Mouse (Mus musculus) liver, embryonic 15.5 days (tissue): ENCODE measurements around the gene Ctps. TPM values are rescaled to one million over a fixed set of nuclear protein-coding genes. Genes with fewer than 3 reads are reported as not detected.

Source experiments
- ATAC-seq: fragments of 200-750 bp; cut with Nextera tagmentation; 2 replicates; pipeline ENCODE4 v1.8.0; 2017; ENCODE audit warnings: moderate number of reproducible peaks, mild to moderate bottlenecking, moderate library complexity; ENCODE audit not compliant: insufficient read depth
- H3K27ac ChIP-seq: fragments of 300-500 bp; sonication (generic); replicated peaks from 2 replicates; pipeline ENCODE4 v1.5.1; 2015; ENCODE audit warnings: mild to moderate bottlenecking, inconsistent platforms
- H3K27me3 ChIP-seq: fragments of 300-500 bp; sonication (generic); 2 replicates; pipeline ENCODE4 v1.6.1; 2015; ENCODE audit warnings: mild to moderate bottlenecking, inconsistent platforms
- H3K36me3 ChIP-seq: fragments of 300-500 bp; sonication (generic); replicated peaks from 2 replicates; pipeline ENCODE4 v1.6.1; 2015; ENCODE audit warnings: moderate library complexity, mild to moderate bottlenecking, inconsistent platforms
- H3K4me1 ChIP-seq: fragments of 300-500 bp; sonication (generic); replicated peaks from 2 replicates; pipeline ENCODE4 v1.6.1; 2015; ENCODE audit warnings: inconsistent platforms
- H3K4me2 ChIP-seq: fragments of 300-500 bp; sonication (generic); 2 replicates; pipeline ENCODE4 v1.6.1; 2015; ENCODE audit warnings: moderate library complexity, mild to moderate bottlenecking, inconsistent platforms
- H3K4me3 ChIP-seq: fragments of 300-500 bp; sonication (generic); replicated peaks from 2 replicates; pipeline ENCODE4 v1.5.1; 2015; ENCODE audit warnings: mild to moderate bottlenecking, inconsistent platforms
- H3K9ac ChIP-seq: fragments of 300-500 bp; sonication (generic); 2 replicates; pipeline ENCODE4 v1.6.1; 2015; ENCODE audit warnings: moderate library complexity, mild to moderate bottlenecking, inconsistent platforms
- H3K9me3 ChIP-seq: fragments of 300-500 bp; sonication (generic); replicated peaks from 2 replicates; pipeline ENCODE4 v1.6.1; 2016; ENCODE audit warnings: inconsistent platforms
- WGBS: fragments of 180-500 bp; shearing (Covaris S2); methylation state at CpG from one replicate; pipeline ENCODE4 v1.1.7; 2015; ENCODE audit warnings: mixed read lengths; ENCODE audit not compliant: insufficient replicate concordance; 5-methylcytosine and 5-hydroxymethylcytosine counted together
- polyA plus RNA-seq: library from polyadenylated mRNA; unstranded; fragments of >200 nt; fragmentation: Nextera tagmentation; extraction: Ambion mirVana; gene quantifications from 2 replicates; pipeline ENCODE4 v1.2.1, GENCODE M21; 2015

Ctps gene
- polyA plus RNA-seq, 1 experiment from 2014 or later: 29.1 TPM

DNA sequence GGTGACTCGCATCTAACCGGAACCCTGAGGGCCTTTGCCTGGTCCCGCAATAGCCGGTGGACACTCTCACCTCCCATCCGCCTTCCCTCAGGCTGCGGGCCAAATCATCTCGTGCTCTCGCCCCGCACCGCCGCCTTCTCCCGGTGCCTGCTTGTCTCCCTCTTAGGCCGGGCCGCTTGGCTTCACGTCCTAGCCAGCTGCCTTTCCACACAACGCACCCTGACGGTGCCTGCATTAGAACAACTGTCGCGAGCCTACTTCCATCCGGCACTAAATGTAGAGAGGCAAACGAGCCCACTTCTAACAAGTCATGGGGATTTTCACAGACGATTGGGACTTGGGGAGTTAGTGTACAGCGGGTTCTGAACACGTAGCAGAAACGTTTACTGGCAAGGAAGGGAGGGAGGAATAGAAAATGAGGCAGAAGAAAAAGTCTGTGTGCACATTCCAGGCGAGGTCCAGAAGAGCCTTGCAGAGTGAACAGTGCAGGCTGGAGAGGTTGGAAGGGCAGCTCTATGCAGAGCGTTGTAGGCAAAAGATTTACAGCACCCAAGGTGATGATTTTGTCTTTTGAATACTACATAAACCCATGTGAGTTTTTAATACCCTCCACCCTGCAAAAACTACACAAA, 478 bp upstream of the Ctps start:
- peak overlapping the region; percentile 82 for H3K27ac ChIP-seq
- peak; percentile 58 for ATAC-seq
- no peaks in the 10 kb centered on the region for H3K27me3 ChIP-seq
- 2% methylated on average over 27 of the region's 27 CpGs for WGBS
- no peaks in the 10 kb centered on the region for H3K9me3 ChIP-seq
- H3K9ac ChIP-seq: peak overlapping the region; percentile 86
- H3K4me2 ChIP-seq: peak overlapping the region; percentile 100
- peaks cover 3% of the 10 kb centered on the region; the same call in 1 of the 2 replicates for H3K36me3 ChIP-seq
- H3K4me3 ChIP-seq: peak overlapping the region; percentile 88
- peaks cover 38% of the 10 kb centered on the region for H3K4me1 ChIP-seq

DNA sequence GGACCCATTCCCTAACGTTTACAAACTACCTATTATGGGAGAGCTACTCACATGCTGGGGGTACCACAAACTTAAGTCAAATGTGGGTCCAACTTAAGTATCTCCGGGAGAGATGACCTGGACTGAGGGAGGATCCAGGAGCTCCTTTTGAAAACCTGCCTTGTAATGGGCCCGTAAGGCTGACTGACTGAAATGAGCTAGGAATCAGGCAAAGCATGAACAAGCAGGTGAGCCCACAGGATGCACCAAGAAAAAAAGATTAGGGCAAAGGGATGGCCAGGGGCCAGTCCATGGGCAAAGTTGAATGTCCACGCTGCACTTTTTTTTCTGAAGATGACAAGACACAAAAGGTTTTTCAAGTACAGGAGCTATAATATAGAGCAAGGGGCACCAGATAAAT, 1.1 kb downstream of the Ctps start:
- Histone ChIP-seq H3K4me1 (peaks cover 42% of the 10 kb centered on the region), H3K36me3 (peaks cover 15% of the 10 kb centered on the region), H3K4me2 (peak overlapping the region; percentile 100), H3K27ac (peak overlapping the region; percentile 82; the same call in 1 of the 2 replicates), H3K9ac (peak overlapping the region; percentile 86), H3K4me3 (peak overlapping the region; percentile 88), H3K27me3 (no peaks in the 10 kb centered on the region), H3K9me3 (no peaks in the 10 kb centered on the region)
- ATAC-seq: no peak
- WGBS: 4% methylated on average over 4 of the region's 4 CpGs

DNA sequence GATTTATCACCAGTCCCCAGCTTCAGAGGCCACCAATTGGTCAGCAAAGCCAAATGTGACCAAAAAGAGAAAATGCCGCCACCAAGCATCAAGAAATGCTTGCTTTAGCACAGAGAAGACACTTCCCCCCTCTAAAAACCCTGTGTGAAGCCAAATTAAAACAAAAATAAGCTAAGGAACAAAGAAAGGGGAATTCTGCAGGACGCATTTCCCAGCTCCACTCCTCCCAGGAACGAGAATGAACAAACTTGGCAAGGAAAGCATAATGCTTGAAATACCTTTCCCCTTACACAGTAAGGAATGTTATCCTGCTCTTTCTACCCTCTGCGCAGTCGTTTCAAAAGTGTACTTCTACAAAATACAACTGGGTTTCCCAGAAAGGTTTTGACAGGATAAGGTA, 2.1 kb downstream of the Ctps start:
- H3K36me3 ChIP-seq: peaks cover 26% of the 10 kb centered on the region
- H3K9me3 ChIP-seq: no peaks in the 10 kb centered on the region
- H3K4me2 ChIP-seq: peak overlapping the region; percentile 100
- H3K4me1 ChIP-seq: peaks cover 42% of the 10 kb centered on the region
- 0 out of 2 replicates have a peak overlapping the region, but pooled peaks have one; percentile 31 for H3K27ac ChIP-seq
- H3K27me3 ChIP-seq: no peaks in the 10 kb centered on the region
- no peak for ATAC-seq
- WGBS: 63% methylated on average over 5 of the region's 5 CpGs
- H3K9ac ChIP-seq: no peak overlapping the region
- peak overlapping the region; percentile 88 for H3K4me3 ChIP-seq

DNA sequence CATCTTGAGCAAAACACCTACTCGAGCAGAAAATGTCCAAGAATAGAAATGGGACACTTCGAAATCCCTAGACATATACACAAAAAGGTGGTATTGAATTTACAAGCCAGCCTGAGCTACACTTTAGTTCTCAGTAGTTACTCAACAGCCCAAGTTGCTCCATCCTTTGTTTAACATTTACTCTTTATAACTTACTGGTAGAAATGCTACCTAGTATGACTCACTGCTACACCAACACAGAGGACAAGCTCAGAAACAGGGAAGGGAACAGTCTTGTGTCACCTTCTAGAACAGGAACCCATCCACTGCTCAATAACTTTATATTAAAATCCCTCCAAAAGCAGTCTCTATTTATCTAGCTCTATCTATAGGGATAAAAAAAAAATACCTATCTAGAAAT, 4.3 kb downstream of the Ctps start:
- H3K4me2 ChIP-seq: no peak overlapping the region
- ATAC-seq: no peak
- WGBS: 70% methylated on average over 2 of the region's 2 CpGs
- H3K9me3 ChIP-seq: no peaks in the 10 kb centered on the region
- no peak overlapping the region for H3K9ac ChIP-seq
- H3K27ac ChIP-seq: no peak overlapping the region
- H3K4me1 ChIP-seq: peaks cover 34% of the 10 kb centered on the region
- H3K27me3 ChIP-seq: no peaks in the 10 kb centered on the region
- peaks cover 47% of the 10 kb centered on the region for H3K36me3 ChIP-seq
- no peak overlapping the region for H3K4me3 ChIP-seq

DNA sequence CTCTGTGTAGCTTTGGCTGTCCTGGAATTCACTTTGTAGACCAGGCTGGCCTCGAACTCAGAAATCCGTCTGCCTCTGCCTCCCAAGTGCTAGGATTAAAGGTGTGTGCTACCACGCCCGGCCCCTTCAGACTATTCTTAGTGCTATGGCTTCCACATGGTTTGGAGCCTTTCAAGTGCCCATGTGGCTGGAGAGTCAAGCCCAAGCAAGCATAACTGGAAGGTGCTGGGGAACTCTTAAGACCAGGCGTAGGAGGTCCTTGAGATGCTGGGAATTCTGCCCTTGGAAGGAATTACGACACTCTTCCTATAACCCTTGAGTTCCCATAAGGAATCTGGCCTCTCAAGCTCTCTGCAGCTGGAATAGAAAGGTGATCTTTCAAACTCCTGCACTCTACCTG, 13.5 kb downstream of the Ctps start:
- Histone ChIP-seq H3K4me2 (no peak overlapping the region), H3K4me1 (no peaks in the 10 kb centered on the region), H3K36me3 (peaks cover 90% of the 10 kb centered on the region), H3K4me3 (no peak overlapping the region), H3K9ac (no peak overlapping the region), H3K27me3 (no peaks in the 10 kb centered on the region), H3K9me3 (no peaks in the 10 kb centered on the region), H3K27ac (no peak overlapping the region)
- WGBS: 80% methylated on average over 6 of the region's 6 CpGs
- ATAC-seq: no peak

DNA sequence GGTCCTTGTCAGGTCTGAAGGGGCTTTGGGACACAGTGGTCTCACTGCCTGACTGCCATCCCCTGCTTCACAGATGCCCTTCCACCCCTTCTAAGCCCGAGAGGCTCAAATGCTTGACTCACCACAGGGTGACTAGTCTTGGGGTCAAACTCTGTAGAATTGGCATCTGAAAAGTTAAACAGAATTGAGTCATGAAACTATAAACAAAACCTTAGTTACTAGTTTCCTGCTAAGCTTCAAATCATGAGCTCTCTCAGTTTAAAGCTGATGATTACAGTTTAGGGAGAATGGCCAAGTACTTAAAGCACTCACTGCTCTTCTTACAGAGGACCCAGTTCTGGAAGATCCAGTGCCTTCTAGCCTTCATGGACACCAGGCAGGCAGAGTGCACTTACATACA, 25.2 kb downstream of the Ctps start:
- H3K9me3 ChIP-seq: no peaks in the 10 kb centered on the region
- H3K4me1 ChIP-seq: no peaks in the 10 kb centered on the region
- H3K27ac ChIP-seq: no peak overlapping the region
- H3K27me3 ChIP-seq: no peaks in the 10 kb centered on the region
- H3K4me2 ChIP-seq: no peak overlapping the region
- peaks cover 96% of the 10 kb centered on the region for H3K36me3 ChIP-seq
- H3K9ac ChIP-seq: no peak overlapping the region
- no peak overlapping the region for H3K4me3 ChIP-seq
- ATAC-seq: no peak
- 62% methylated on average over 1 of the region's 1 CpGs for WGBS

DNA sequence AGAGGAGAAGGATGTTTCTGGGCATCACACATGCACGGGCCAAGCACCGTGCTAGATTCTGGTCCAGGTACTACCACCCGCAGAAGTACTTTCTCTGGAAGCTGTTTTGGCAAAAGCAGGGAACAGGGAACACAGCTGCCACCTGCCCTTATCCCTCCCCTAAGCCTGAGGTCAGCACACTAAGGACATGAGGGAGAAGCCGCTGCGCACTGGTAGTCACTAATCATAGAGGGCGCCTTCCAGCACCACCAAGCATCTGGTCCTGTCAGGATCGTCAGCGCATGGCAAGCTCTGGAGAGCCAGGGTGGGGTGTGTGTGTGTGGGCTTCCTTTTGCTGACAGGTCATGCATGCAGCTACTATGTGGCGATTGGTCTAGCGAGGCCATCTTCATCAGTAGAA, 31.4 kb downstream of the Ctps start:
- Histone ChIP-seq H3K27ac (no peak overlapping the region), H3K4me1 (no peaks in the 10 kb centered on the region), H3K9me3 (no peaks in the 10 kb centered on the region), H3K36me3 (peaks cover 51% of the 10 kb centered on the region), H3K9ac (no peak overlapping the region), H3K4me2 (no peak overlapping the region), H3K27me3 (no peaks in the 10 kb centered on the region), H3K4me3 (no peak overlapping the region)
- no peak for ATAC-seq
- WGBS: 93% methylated on average over 10 of the region's 10 CpGs

DNA sequence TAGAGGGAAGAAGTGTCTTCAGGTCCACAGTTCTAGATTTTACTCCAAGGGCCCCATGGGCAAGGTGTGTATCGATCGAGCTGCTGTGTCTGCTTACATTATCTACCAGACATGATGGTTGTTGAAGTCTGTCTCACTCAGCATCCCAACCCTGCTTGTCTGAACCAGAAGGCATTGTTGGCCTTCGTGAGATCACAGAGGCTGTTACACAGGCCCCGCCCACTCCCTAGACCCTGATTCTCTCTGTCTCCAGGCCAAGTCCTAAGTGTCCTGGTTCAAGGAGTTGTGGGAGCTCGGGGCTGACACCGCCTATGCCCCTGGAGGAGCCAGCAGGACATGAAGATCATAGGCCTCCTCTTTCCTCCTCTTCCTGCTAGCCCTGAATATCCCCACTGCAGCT, 38.1 kb downstream of the Ctps start, which contains the start of gene Slfnl1:
Slfnl1 (plus strand) TSS at position 246 of the 400 bp plus-strand sequence.
- no peaks in the 10 kb centered on the region for H3K9me3 ChIP-seq
- peaks cover 28% of the 10 kb centered on the region for H3K36me3 ChIP-seq
- H3K4me3 ChIP-seq: no peak within 1 kb of the TSS
- H3K4me2 ChIP-seq: no peak within 1 kb of the TSS
- no peaks in the 10 kb centered on the region for H3K27me3 ChIP-seq
- H3K27ac ChIP-seq: no peak within 1 kb of the TSS
- no peak within 1 kb of the TSS for H3K9ac ChIP-seq
- no peak for ATAC-seq
- 64% methylated on average over 6 of the region's 6 CpGs for WGBS
- H3K4me1 ChIP-seq: no peaks in the 10 kb centered on the region

DNA sequence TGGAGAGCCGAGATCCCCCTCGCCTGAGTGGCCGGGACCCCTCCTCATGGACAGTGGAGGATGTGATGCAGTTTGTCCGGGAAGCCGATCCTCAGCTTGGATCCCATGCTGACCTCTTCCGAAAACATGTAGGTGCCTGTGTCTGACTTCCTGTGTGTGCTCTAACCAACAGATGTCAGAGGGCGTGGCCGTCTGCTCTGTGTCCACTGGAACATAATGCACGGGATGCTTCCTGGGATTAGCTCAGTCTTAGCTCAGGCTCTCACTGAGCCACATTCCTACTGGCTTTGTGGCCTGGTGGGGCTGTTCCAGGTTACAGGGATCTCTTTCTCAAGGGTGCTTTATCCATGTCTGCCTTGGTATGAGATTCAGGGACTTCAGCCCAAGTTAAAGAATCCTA, 41.9 kb downstream of the Ctps start:
- no peak overlapping the region for H3K9ac ChIP-seq
- no peak overlapping the region for H3K4me2 ChIP-seq
- no peaks in the 10 kb centered on the region for H3K4me1 ChIP-seq
- H3K27me3 ChIP-seq: no peaks in the 10 kb centered on the region
- H3K4me3 ChIP-seq: no peak overlapping the region
- no peaks in the 10 kb centered on the region for H3K9me3 ChIP-seq
- no peak overlapping the region for H3K27ac ChIP-seq
- peaks cover 55% of the 10 kb centered on the region for H3K36me3 ChIP-seq
- no peak for ATAC-seq
- WGBS: 85% methylated on average over 9 of the region's 9 CpGs

DNA sequence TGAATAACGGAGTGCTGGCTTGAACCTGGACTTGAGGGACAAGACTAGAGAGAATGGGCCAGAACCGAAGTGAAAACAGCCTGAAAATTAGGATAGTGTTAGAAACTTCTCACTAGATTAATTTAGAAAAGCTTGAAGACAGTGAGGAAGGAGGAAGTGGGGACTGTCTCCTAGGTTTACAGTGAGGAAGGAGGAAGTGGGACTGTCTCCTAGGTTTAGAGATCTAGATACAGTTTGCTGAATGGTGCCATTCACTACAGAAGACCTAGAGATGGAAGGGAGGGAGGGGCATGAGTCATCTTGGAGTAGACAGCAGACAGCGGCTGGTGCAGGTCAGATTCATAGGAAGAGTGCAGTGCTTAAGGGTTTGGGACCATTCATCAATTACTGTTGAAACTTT, 47.0 kb downstream of the Ctps start:
- Histone ChIP-seq H3K4me3 (no peak overlapping the region), H3K9me3 (no peaks in the 10 kb centered on the region), H3K4me1 (no peaks in the 10 kb centered on the region), H3K27me3 (no peaks in the 10 kb centered on the region), H3K9ac (no peak overlapping the region), H3K27ac (no peak overlapping the region), H3K36me3 (peaks cover 56% of the 10 kb centered on the region), H3K4me2 (no peak overlapping the region)
- ATAC-seq: no peak
- WGBS: 69% methylated on average over 3 of the region's 3 CpGs

DNA sequence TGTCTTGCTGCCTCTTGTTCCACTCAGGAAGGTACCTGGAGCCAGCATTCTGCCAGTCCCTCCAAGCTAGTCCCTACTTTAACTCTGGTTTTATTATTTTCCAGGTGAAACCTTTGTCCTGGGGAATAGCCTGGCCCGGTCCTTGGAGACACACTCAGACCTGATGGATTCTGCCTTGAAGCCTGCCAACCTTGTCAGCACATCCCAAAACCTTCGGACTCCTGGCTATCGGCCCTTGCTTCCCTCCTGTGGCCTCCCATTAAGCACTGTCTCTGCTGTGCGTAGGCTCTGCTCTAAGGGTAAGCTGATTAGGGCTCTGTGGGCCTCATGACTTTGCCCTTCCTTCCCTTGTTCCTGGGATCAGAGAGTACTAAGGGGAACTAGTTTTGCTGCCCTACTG, 47.7 kb downstream of the Ctps start:
- peaks cover 57% of the 10 kb centered on the region for H3K36me3 ChIP-seq
- no peaks in the 10 kb centered on the region for H3K27me3 ChIP-seq
- no peak overlapping the region for H3K4me3 ChIP-seq
- H3K27ac ChIP-seq: no peak overlapping the region
- WGBS: 72% methylated on average over 4 of the region's 4 CpGs
- H3K9me3 ChIP-seq: no peaks in the 10 kb centered on the region
- H3K4me2 ChIP-seq: no peak overlapping the region
- no peaks in the 10 kb centered on the region for H3K4me1 ChIP-seq
- no peak for ATAC-seq
- H3K9ac ChIP-seq: no peak overlapping the region

DNA sequence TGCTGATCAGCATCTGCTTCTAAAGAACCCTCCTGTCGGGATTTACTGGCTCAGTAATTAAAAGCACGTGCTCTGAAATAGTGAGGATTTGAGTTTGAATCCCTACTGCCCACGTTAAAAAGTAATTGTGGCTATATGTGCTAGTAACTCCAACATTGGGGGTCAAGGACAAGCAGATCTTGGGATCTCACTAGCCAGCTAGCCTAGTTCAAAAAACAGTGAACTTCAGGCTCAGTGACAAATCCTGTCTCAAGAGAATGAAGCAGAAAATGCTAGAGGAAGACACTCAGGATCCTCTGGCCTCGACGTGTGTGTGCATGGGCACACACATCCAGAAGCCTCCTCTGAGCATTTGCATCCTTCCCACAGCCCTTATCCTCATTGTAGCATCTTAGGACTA, 48.3 kb downstream of the Ctps start:
- Histone ChIP-seq H3K27ac (no peak overlapping the region), H3K9ac (no peak overlapping the region), H3K27me3 (no peaks in the 10 kb centered on the region), H3K36me3 (peaks cover 61% of the 10 kb centered on the region), H3K4me3 (no peak overlapping the region), H3K4me1 (no peaks in the 10 kb centered on the region), H3K4me2 (no peak overlapping the region), H3K9me3 (no peaks in the 10 kb centered on the region)
- ATAC-seq: no peak
- WGBS: 77% methylated on average over 5 of the region's 5 CpGs
